Mouse (Mus musculus): ENCODE results near the gene Tctex1d4. TPM values are rescaled to one million over a fixed set of nuclear protein-coding genes. Genes with fewer than 3 reads are reported as not detected.
A peak's percentile ranks its signal among the peaks of the same experiment; 100 is the strongest.

Gene Tctex1d4
- polyA plus RNA-seq, 1 experiment from 2014 or later, result not detected

DNA sequence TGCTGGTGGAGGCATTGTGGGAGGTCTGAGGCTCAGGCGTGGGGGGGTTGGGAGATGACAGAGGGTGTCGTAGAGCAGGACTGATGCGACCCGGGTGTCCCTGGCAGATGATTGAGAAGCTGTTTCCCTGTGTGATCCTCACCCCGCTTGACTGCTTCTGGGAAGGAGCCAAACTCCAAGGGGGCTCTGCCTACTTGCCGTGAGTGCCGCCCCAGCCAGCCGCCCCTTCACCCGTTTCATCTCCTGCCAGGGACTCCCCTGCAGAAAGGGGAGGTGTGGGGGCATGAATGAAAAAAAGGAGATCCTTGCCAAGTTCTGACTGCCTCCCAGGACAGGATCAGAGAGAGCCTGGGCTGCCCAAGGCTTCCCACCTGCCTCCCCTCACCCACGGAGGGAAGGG lies 21.5 kb upstream of the Tctex1d4 start:
- no peak for DNase-seq (ENCODE audit: low spot score)
- Histone ChIP-seq H3K9me3 (replicated peaks) (no peaks in the 10 kb centered on the region), H3K4me3 (no peak overlapping the region), H3K27me3 (ENCODE audit: low read depth, poor library complexity, severe bottlenecking) (no peaks in the 10 kb centered on the region), H3K36me3 (peaks cover 81% of the 10 kb centered on the region), H3K27ac (no peak overlapping the region), H3K4me1 (peaks cover 9% of the 10 kb centered on the region)
- 71% methylated on average over 10 of the region's 10 CpGs for WGBS

- no peak for DNase-seq (ENCODE audit: low spot score)
- WGBS, result 91% methylated on average over 18 of the region's 18 CpGs
- no peaks in the 10 kb centered on the region for H3K9me3 ChIP-seq (replicated peaks)
- no peak overlapping the region for H3K4me3 ChIP-seq
- H3K27me3 ChIP-seq (ENCODE audit: low read depth, poor library complexity, severe bottlenecking), result no peaks in the 10 kb centered on the region
- H3K36me3 ChIP-seq, result peaks cover 86% of the 10 kb centered on the region
- no peak overlapping the region for H3K27ac ChIP-seq
- no peaks in the 10 kb centered on the region for H3K4me1 ChIP-seq
These were observed 18.6 kb upstream of the Tctex1d4 start for GRCm38 (mm10) chr4:117107813-117108523.

DNA sequence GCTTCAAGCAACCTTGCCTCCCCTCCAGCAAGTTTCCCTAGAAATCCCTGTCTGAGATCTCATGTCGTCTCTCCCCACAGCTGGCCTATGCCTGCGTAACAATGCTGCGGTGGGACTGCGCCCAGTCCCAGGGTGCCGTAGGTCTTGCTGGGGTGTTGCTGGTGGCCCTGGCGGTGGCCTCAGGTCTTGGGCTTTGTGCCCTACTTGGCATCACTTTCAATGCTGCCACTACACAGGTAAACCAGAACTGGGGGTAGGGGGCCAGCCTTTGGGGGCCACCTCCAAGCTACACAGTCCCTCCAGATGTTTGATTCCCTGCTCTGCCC lies 18.1 kb upstream of the Tctex1d4 start:
- H3K4me1 ChIP-seq, result no peaks in the 10 kb centered on the region
- peaks cover 91% of the 10 kb centered on the region for H3K36me3 ChIP-seq
- H3K4me3 ChIP-seq, result no peak overlapping the region
- no peaks in the 10 kb centered on the region for H3K27me3 ChIP-seq (ENCODE audit: low read depth, poor library complexity, severe bottlenecking)
- no peak overlapping the region for H3K27ac ChIP-seq
- H3K9me3 ChIP-seq (replicated peaks), result no peaks in the 10 kb centered on the region
- 96% methylated on average over 6 of the region's 6 CpGs for WGBS
- no peak for DNase-seq (ENCODE audit: low spot score)

GRCm38 (mm10) chr4:117109330-117109729 lies 17.3 kb upstream of the Tctex1d4 start:
- no peak for DNase-seq (ENCODE audit: low spot score)
- Histone ChIP-seq H3K27ac (no peak overlapping the region), H3K9me3 (replicated peaks) (no peaks in the 10 kb centered on the region), H3K36me3 (peaks cover 93% of the 10 kb centered on the region), H3K27me3 (ENCODE audit: low read depth, poor library complexity, severe bottlenecking) (no peaks in the 10 kb centered on the region), H3K4me1 (0 out of 2 replicates have a peak, but pooled peaks cover 3% of the 10 kb centered on the region), H3K4me3 (no peak overlapping the region)
- 93% methylated on average over 25 of the region's 25 CpGs for WGBS

- Histone ChIP-seq H3K4me1 (0 out of 2 replicates have a peak, but pooled peaks cover 3% of the 10 kb centered on the region), H3K9me3 (replicated peaks) (no peaks in the 10 kb centered on the region), H3K27me3 (ENCODE audit: low read depth, poor library complexity, severe bottlenecking) (no peaks in the 10 kb centered on the region), H3K27ac (peak overlapping the region; percentile 15; the same call in 1 of the 2 replicates), H3K36me3 (peaks cover 93% of the 10 kb centered on the region), H3K4me3 (no peak overlapping the region)
- DNase-seq (ENCODE audit: low spot score), result no peak
- 94% methylated on average over 13 of the region's 13 CpGs for WGBS
These were observed 16.3 kb upstream of the Tctex1d4 start for GRCm38 (mm10) chr4:117110249-117110648.

GRCm38 (mm10) chr4:117110985-117111384 lies 15.6 kb upstream of the Tctex1d4 start:
- Histone ChIP-seq H3K4me3 (no peak overlapping the region), H3K36me3 (peaks cover 92% of the 10 kb centered on the region), H3K27ac (no peak overlapping the region), H3K9me3 (replicated peaks) (no peaks in the 10 kb centered on the region), H3K4me1 (0 out of 2 replicates have a peak, but pooled peaks cover 3% of the 10 kb centered on the region), H3K27me3 (ENCODE audit: low read depth, poor library complexity, severe bottlenecking) (no peaks in the 10 kb centered on the region)
- DNase-seq (ENCODE audit: low spot score), result no peak
- WGBS, result 95% methylated on average over 11 of the region's 11 CpGs

DNA sequence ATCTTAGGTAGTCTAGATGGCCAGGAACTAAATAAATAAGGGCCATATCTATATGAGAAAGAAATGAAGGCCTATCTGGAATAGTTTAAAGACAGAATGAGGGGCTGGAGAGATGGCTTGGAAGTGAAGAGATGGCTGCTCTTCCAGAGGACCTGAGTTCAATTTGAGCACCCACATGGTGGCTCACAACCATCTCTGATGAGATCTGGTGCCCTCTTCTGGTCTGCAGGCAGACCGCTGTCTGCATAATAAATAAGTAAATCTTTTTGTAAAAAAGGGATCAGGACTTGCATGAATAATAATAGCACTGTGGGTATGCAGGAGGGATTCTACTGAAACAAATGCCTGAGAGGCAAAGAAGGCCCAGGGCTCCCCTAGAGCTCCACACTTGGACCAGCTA lies 13.4 kb upstream of the Tctex1d4 start:
- Histone ChIP-seq H3K4me3 (no peak overlapping the region), H3K27me3 (ENCODE audit: low read depth, poor library complexity, severe bottlenecking) (no peaks in the 10 kb centered on the region), H3K36me3 (peaks cover 77% of the 10 kb centered on the region), H3K9me3 (replicated peaks) (no peaks in the 10 kb centered on the region), H3K4me1 (0 out of 2 replicates have a peak, but pooled peaks cover 3% of the 10 kb centered on the region), H3K27ac (no peak overlapping the region)
- 90% methylated on average over 1 of the region's 1 CpGs for WGBS
- no peak for DNase-seq (ENCODE audit: low spot score)

GRCm38 (mm10) chr4:117115592-117115991 lies 11.0 kb upstream of the Tctex1d4 start:
- Histone ChIP-seq H3K36me3 (peaks cover 53% of the 10 kb centered on the region), H3K9me3 (replicated peaks) (no peaks in the 10 kb centered on the region), H3K27me3 (ENCODE audit: low read depth, poor library complexity, severe bottlenecking) (no peaks in the 10 kb centered on the region), H3K27ac (no peak overlapping the region), H3K4me1 (peaks cover 9% of the 10 kb centered on the region), H3K4me3 (no peak overlapping the region)
- 87% methylated on average over 5 of the region's 5 CpGs for WGBS
- no peak for DNase-seq (ENCODE audit: low spot score)

DNA sequence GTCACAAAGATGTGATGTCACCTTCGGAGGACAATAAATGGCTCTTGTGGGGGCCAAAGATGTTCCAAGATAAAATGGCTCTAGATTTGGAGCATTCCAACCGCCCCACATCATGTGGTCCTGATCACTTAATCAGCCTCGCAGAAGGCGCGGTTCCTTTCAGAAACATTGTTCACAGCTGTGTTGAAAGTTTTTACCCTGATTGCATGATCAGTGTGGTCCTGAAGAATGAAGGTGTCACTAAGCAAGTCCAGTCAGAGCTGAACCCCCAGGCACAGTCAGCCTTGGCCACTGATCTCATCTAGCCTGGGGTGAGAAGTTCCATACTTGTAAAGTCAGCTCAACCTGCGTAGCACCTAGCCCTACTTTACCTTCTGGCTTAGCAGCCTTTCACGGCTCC lies 8.7 kb upstream of the Tctex1d4 start:
- no peaks in the 10 kb centered on the region for H3K9me3 ChIP-seq (replicated peaks)
- peaks cover 16% of the 10 kb centered on the region for H3K4me1 ChIP-seq
- peaks cover 33% of the 10 kb centered on the region for H3K36me3 ChIP-seq
- no peak for DNase-seq (ENCODE audit: low spot score)
- H3K27me3 ChIP-seq (ENCODE audit: low read depth, poor library complexity, severe bottlenecking), result no peaks in the 10 kb centered on the region
- H3K27ac ChIP-seq, result no peak overlapping the region
- no peak overlapping the region for H3K4me3 ChIP-seq
- 94% methylated on average over 7 of the region's 7 CpGs for WGBS

GRCm38 (mm10) chr4:117119636-117120035 lies 7.0 kb upstream of the Tctex1d4 start:
- peak overlapping the region; percentile 73 for H3K4me3 ChIP-seq
- H3K27me3 ChIP-seq (ENCODE audit: low read depth, poor library complexity, severe bottlenecking), result no peaks in the 10 kb centered on the region
- H3K9me3 ChIP-seq (replicated peaks), result no peaks in the 10 kb centered on the region
- H3K36me3 ChIP-seq, result peaks cover 16% of the 10 kb centered on the region
- peaks cover 21% of the 10 kb centered on the region for H3K4me1 ChIP-seq
- peak overlapping the region; percentile 87 for H3K27ac ChIP-seq
- no peak for DNase-seq (ENCODE audit: low spot score)
- 83% methylated on average over 5 of the region's 5 CpGs for WGBS

- no peaks in the 10 kb centered on the region for H3K27me3 ChIP-seq (ENCODE audit: low read depth, poor library complexity, severe bottlenecking)
- H3K27ac ChIP-seq, result peak overlapping the region; percentile 87
- H3K36me3 ChIP-seq, result peaks cover 12% of the 10 kb centered on the region
- H3K4me1 ChIP-seq, result peaks cover 25% of the 10 kb centered on the region
- H3K9me3 ChIP-seq (replicated peaks), result no peaks in the 10 kb centered on the region
- no peak for DNase-seq (ENCODE audit: low spot score)
- peak overlapping the region; percentile 73 for H3K4me3 ChIP-seq
- 5% methylated on average over 10 of the region's 10 CpGs for WGBS
These were observed 6.5 kb upstream of the Tctex1d4 start for GRCm38 (mm10) chr4:117120052-117120444.

- H3K4me1 ChIP-seq, result peaks cover 32% of the 10 kb centered on the region
- peaks cover 5% of the 10 kb centered on the region for H3K36me3 ChIP-seq
- peak overlapping the region; percentile 73 for H3K4me3 ChIP-seq
- WGBS, result under 1% methylated on average over 69 of the region's 69 CpGs
- H3K27me3 ChIP-seq (ENCODE audit: low read depth, poor library complexity, severe bottlenecking), result no peaks in the 10 kb centered on the region
- peak overlapping the region; percentile 87 for H3K27ac ChIP-seq
- peak; percentile 91 for DNase-seq (ENCODE audit: low spot score)
- no peaks in the 10 kb centered on the region for H3K9me3 ChIP-seq (replicated peaks)
These were observed 5.9 kb upstream of the Tctex1d4 start for GRCm38 (mm10) chr4:117120445-117121414.

DNA sequence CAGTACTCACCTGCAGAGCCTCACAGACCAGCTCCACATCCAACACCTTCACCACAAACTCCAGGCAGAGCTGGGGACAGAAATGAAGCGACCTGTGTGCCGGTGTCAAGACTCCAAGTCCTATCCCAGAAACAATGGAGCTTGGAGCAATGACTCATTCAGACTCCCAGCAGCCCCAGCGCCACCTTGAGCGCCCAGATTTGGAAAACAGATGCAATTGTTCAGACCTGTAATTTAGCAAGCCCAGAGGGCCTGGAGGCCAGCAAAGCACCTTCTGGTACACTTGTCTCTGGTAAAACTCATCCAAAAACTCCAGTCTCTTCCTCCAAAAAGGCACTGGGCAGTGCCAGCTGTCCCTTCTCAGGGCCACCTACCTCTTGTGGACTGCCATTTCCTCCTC lies 4.4 kb upstream of the Tctex1d4 start:
- Histone ChIP-seq H3K9me3 (replicated peaks) (no peaks in the 10 kb centered on the region), H3K27me3 (ENCODE audit: low read depth, poor library complexity, severe bottlenecking) (no peaks in the 10 kb centered on the region), H3K36me3 (no peaks in the 10 kb centered on the region), H3K4me1 (peaks cover 43% of the 10 kb centered on the region), H3K4me3 (no peak overlapping the region), H3K27ac (no peak overlapping the region; the same call in 1 of the 2 replicates)
- WGBS, result 82% methylated on average over 4 of the region's 4 CpGs
- no peak for DNase-seq (ENCODE audit: low spot score)

Measured in limb, embryonic 10.5 days (tissue).